Mouse (Mus musculus): ENCODE measurements around the gene Tmprss15.

GRCm38 (mm10) chr16:79108969-79109368 is 18.1 kb upstream of the Tmprss15 start:
- TF ChIP-seq CTCF (IDR thresholded peaks at IDR 0.05; ENCODE audit: borderline replicate concordance, insufficient read depth, low read length) (no peak), POLR2A (IDR thresholded peaks at IDR 0.05; ENCODE audit: low read depth, low read length) (no peak)
